Mouse (Mus musculus): ENCODE measurements around the gene Cacna1c. TPM values are rescaled to one million over a fixed set of nuclear protein-coding genes. Genes with fewer than 3 reads are reported as not detected.

Cacna1c gene
- polyA plus RNA-seq, 2 experiments from 2014 or later, result 0.49 to 1.4 TPM

DNA sequence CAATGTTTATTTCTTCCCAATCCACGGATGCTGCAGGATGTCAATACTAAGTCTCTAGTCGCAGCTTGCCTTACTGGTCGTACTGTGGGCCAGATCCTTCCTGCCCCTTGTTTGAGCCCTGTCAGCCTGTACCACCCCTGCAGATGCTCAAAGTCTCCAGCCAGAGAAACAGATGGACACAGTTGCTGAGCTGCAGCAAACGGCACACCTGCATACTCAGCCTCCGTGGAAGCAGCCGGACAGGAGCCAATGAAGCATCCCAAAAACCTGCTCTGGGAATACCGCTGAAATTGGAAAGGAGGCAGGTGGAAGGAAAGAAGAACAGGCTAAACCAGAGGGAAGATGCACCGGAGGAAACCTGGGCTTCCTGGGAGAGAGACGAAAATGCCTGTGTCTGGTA is 243.8 kb downstream of the Cacna1c start:
- ATAC-seq, result no peak

DNA sequence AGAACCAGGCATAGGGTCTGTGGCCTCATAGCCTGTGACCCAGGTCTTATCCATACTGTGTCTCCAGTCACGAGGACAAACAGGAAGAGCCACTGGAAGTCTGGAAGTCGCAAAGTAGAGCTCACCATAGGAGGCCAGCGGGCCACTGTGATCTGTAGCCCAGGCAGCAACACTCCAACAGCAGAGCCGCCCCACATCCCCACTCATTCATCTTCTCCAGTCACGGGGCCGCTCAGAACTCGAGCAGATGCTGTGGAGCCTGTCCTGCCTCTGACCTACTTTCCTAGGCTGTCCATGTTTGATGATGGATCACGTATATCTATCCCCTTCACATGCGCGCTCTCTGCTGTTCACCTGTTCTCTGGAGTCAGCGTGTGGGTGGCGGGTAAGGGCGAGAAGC is 246.0 kb downstream of the Cacna1c start:
- no peak for ATAC-seq

DNA sequence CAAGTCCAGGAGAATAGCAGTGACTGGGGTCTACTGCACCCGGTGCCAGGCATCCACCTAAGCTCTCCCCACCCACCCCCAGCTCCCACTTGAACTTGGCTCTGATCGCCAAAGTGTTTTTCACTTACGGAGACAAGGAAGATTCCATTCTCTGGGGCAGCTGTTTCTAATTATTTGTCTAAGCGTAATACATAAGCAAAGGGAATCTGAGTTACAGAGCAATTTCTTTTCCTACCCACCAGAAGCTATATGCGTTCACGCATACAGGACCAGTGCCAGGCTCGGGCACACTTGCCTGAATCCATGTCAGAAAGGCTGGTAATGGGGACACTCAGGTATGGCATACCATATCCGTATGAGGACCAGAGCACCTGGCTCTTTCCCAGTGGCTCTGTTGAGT is 248.9 kb downstream of the Cacna1c start:
- ATAC-seq, result no peak

DNA sequence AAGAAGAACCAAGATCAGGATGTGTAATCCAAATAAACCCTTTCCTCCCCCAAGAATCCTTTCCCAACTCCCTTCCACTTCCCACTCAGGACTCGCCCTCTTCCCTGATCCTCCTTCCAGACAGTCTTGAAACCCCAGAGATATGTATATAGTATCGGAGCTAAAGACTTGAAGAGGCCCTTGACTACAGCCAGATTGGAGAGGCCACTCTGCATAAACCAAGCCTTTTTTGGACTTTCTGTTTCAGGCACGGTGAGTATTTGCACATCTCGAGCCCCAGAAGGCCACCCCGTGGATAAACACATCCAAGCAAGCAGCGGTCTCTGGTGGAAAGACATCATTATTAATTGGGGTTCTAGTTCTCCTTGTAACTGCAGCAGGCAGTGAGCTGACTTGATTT is 249.6 kb downstream of the Cacna1c start:
- ATAC-seq, result no peak

DNA sequence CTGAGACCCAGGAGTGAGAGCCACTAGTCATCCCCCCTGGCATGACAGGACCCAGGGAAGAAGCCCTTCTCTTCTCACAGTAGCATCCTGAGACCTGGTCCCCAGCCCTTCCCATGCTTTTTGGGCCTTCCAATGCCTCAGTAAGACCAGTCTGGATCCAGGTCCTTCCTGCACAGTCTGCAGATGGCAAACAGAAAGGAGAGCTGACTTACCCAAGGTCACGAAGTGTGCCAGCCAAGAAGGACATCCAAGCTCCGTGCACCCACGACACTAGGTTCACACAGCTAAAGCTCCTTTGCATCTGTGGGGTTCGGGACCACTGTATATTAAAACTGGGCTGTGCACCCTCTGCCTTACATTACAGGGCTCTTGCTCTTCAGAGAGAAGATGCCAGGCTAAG is 252.1 kb downstream of the Cacna1c start:
- no peak for ATAC-seq

DNA sequence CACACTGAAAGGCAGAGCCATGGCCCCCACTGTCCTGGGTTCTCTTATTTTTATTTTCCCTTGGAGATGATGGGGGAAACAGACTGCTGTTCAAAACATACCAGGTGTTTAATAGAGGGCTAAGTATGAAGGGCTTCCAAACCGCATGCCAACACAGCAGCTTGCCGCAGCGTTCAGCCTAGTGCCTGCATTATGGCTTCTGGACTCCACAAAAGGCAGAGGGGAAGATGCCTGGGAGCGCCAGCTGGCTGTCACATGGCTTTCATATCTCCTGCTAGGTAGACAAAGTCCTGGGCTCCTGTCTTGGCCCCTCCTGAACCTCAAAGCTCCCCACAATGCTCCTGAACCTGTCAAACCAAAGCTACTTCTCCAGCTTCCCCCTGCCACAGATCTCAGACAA is 254.4 kb downstream of the Cacna1c start:
- ATAC-seq, result no peak

DNA sequence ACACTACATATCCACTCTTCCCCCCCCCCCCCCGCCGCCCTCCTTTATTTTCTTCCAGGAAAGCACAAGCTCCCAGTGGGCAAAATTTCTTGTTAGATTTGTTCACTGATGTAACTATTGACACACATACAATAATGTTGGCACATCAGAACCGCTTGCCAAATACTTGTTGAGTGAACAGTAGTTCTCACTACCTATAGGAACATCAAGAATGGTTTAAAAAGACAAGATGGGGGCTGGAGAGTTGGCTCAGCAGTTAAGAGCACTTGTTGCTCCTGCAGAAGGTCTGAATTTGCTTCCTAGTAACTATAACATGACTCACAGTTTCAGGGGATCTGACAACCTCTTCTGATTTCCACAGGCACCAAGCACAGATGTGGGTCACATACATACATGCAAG is 255.2 kb downstream of the Cacna1c start:
- ATAC-seq, result no peak

DNA sequence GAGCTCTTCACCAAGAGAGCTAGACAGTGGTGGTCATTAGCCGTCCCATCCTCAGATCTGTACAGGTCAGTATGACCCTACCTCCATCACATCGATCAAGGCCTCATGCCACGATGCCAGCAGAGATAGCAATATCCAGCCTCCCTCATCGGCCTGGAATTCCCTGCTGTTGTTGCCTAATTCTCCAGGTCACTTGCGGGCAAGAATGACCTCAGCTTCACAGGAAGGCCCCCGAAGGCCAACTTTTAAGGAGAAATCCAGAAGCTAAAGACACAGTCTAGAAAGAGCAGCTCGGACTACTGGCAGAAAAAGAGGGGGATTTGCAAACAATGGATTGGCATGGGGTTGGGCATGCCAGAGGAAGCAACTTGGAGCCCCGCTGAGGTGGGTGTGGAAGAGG is 256.6 kb downstream of the Cacna1c start:
- no peak for ATAC-seq

DNA sequence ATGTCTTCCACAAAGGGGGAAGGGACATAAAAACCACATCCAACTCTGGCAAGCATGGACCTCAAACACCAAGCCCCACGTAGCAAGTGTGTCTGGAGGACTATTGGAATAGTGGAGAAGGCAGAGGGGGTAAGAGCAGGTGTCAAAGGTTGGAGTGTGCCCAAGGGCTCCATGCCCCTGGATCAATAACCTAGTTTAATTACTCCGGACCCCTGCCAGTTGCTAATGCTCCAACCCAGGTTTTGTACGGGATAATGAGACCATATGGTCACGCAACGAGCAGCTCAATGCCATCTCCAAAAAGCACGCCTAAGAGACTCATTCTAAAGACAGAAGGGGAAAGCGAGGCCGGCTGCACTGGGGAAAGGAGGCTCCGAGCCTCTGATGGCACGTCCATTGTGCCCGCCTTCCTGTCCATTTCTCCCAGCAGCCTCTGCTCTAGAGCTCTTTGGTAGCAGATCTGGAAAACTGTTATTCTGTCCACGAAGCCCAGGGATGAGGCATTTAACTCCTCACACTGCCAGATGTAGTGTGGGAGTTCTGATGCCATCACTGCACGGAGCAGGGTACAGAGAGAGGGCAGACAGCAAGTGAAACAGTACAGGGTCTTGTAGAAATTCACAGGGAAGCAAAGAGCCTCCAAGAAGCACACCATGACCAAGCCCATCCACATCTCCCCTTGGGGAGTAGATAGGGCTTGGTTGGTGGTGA is 257.7 kb downstream of the Cacna1c start:
- ATAC-seq, result no peak

DNA sequence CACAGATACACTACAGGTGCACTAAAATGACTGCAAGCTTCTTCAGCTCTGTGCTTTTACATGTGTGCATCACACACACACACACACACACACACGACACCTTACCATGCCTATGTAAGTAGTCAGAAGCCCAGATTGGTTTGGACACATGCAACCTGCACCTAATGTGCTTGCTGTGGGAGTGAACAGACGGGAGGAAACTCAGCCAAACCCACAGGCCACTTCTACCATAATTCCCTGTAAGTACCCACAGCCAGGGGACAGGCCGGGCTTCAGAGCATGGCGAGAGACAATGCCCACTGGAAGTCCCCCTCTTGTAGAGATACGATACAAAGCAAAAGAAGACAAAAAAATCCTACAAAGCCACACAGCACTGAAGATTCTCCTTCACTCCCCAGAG is 258.7 kb downstream of the Cacna1c start:
- ATAC-seq, result no peak

DNA sequence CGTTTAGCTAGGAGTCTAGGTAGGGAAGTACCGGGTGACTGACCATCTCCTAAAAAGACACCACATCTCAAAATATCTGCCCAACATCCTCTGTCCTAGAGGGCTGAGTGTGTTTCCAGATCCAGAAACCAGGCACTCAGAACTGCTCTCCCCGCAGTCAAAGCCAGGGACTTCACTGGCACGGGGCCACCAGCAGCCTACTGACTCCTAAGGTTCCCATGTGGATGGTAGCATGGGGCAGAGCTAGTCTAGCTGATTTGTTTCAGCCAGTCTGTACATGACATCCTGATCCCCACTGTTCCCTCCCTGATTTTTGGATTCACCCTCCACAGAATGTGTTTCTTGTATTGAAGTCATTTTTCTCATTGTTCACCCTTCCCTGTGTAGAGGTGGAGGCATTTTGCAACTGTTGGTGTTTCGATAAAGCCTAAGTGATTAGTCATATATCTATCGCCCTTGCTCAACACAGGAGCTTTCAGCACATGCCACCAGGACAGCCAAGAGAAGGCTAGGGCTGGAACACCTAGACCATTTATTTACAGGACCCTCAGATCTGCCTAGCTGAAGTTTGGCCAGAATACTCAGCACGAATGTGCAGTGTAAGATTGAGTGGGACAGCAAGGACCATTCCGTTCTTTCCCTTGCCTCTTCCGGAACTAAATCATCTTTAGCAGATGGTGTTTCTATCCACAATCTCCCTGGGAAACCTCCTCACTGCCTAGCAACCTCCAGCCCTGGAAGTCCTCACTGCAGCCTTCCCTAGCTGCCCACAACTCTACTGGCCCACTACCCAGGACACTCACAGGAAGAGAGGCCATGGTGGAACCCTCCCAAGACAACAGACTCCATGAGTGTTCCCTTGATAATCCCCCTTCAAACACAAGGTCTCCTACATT is 260.4 kb downstream of the Cacna1c start:
- no peak for ATAC-seq

DNA sequence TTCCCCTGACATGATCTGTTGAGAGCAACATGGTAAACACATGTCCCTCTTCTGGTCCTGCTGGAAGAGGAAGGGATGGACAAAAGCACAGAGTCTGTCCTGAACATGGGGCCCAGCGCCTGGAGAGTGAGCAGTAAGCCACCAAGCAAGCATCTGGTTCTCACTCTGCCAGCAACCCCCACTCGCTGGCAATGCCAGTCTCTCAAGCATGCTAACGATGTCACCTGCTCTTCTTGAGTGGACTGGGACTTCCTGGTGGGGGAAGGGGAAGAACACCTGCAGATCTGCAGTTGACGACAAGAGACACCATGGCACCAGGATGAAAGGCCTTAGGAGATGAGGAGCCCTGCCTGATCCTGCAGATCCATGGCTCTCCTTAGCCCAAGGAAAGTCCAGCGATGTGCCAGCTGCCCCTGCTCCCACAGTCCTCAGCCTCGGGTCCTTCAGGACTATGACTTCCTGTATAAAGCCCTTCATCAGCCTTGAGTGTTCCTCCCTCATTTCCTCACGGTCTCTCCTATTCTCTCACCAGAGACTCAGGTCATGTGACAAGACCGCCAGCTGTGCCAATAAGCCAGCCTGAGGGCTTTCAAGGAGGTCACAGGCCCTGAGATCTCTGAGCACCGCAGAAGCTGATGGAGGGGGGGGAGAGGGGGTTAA is 261.8 kb downstream of the Cacna1c start:
- no peak for ATAC-seq

DNA sequence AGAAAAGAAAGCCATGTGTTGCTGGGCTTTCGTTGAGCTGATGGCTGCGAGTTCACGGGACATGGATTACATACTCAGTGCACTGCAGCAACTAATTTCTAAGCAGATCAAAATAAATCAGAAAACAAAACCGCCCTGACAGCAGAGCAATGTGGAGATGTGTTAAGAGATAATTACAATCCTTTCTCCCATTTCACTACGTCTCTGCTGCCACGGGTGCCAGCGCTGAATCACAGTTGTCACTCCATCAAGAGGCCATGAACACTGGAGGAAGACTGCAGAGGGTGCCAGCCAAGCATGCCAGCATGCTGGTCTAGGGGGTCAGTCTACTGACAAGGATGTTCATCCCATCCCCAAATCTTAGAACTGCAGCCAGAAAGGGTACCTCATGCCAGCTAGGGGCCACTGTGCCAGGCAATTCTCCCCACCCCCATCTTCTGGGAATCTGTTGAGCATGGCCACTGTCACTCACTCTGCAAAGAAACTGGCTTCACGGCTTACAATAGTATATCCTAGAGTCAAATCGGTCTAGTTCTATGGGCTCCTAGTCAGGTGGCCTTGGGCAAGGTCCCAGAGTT is 263.1 kb downstream of the Cacna1c start:
- no peak for ATAC-seq

DNA sequence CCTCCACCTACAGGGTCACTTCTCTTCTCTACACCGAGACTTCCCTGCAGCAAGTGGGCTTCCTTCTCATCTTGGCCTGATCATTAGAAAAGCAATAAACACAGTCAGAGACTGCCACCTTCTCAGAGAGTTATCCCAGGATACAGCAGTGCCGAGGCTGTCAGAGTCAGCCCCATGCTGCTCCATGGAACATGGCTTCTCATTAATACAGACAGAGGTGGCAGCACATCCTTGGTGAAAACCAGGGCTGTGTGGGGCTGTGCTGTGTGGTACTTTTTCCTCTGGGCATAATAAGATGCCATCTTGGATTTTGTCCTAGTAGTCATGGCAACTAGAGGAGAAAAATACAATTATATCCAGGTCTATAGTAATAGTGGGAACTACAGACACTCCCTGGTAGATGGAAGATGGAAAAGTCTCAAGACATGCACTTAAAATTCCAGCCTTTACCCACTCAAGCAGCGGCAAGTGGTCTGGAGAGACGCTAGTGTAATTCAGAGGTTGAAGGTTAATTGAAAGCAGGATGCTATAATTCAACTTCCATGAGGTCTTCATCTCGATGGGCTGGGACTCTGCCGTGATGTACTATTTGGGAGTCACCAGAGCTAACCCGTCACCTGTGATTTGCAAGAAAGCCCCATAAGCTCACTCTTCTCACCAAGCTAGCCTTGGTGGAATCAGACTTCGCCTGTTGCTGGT is 264.1 kb downstream of the Cacna1c start:
- ATAC-seq, result no peak

DNA sequence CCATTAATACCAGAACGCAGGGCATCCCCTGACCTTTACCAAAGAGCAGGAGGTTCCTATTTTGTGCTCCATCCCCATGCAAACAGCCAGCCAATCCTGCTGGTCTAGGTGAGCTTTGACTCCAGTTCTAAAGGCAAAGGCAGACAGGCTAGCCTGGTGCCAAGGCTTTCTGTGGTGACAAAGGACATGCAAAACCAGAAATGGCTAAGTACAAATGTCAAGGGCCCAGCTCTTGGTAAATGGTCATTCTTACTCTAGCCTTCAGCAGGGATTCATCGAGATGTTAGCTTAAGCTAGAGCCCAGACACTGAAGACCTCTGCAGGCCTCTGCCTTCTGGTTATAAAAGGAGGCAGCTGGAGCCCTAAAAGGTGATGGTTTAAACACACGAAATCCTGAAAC is 269.5 kb downstream of the Cacna1c start:
- ATAC-seq, result no peak

DNA sequence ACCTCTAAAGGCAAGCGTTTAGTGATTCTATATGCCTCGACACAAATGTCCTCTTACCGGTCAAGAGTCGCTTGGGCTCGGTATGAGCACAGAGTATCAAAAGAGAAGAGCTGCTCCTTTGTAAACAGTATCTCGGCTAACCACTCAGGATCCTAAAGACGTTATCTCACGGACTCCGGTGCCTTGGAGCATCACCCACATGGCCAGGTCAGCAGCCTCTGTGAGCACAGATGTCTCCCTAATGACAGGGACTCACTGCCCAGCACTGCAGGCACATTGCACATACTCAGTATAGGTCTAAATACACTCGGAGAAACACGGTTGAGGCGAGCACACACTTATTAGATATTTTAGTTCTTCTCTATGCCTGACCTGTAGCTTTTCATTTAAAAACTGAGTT is 271.8 kb downstream of the Cacna1c start:
- no peak for ATAC-seq

DNA sequence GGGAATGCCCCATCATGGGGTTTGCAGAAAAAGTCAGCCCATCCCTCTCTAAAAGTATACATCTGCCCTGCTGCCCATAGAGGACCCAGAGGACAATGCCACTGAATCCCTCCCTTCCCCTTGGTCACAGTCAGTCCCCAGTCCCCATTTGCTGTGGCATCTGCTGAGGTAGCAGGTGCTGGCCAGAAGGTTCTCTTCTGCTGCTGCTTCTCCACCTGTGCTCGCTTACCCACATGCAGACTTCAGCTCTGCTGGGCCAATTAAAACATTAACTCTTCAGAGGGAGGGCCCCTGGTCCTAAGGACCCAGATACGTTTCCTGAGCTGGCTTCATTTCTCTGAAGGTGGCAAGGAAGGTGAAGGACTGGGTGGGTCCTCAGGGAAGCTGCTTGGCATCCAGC is 272.3 kb downstream of the Cacna1c start:
- no peak for ATAC-seq

DNA sequence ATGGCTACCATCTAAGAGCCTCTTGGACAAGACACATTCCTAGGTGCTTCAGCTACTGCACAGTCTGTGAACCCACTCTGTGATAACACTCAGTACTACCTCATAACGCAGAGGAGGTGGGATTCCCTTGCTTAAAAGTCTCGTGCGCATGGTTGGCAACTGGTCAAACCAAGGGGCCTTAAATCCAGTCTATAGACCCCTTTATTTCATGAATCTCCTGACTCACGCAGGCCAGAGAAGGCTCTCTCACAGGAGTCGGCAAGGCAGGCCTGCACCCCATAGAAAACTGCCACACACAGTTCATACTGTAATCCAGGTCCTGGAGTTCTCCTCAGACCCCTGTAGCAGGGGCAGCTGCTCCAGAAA is 273.0 kb downstream of the Cacna1c start:
- ATAC-seq, result no peak

DNA sequence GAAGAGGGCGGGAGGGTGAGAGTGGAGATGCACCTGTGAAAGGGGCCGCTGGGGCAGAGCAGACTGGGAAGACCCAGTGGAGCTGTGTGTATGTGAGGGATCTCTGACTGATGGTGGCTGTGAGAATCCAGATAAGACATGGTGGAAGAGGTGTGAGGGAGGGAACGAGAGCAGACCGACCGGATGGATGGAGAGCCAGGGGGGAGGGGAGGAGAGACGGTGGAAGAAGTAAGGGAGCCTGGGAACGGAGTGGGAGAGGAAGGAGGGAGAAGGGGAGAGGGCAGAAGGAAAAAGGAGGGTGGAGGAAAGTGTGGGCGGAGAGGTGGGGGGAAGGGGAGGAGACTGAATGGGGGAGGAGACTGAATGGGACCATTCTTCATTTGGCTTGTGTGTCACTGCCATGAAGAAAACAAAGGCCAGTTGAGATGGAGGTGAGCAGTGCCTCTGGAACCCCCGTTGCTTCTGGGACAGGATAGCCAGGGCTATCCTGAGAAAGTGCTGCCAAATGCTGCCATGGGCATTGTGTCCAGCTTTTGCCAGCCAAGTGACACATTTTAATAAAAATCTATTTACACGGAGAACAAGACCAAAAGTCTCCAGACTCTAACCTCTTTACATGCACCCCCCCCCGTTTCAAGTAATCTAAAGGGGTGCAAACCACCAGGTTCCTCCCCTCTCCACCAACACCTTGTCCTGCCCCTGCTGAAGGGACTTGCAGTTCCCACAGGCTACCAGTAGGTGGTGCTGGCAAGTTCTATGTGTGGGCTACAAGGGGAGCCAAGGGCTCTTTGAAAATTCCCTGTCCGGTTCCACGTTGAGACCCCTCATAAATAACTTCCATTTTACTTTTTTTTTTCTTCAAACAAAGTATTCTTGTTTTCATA is 273.6 kb downstream of the Cacna1c start:
- no peak for ATAC-seq

DNA sequence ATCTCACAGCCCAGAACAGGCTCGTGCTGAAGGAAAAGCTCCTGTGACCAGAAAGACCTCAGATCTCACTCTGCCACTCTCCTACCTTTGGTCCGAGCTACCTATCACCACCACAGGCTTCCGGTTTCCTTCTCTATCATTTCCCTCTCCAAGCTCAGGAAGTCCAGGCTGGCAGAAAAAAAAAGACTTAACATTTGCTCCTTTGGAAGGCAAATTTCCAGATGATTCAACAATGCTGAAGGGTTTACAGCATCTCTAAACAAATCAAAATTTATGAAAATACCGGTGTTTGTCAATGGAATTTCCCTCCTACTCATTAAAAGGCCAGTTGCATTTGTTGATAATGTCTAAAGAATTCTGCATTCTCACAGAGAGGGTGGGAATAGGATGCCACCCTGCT is 288.0 kb downstream of the Cacna1c start:
- ATAC-seq, result no peak

DNA sequence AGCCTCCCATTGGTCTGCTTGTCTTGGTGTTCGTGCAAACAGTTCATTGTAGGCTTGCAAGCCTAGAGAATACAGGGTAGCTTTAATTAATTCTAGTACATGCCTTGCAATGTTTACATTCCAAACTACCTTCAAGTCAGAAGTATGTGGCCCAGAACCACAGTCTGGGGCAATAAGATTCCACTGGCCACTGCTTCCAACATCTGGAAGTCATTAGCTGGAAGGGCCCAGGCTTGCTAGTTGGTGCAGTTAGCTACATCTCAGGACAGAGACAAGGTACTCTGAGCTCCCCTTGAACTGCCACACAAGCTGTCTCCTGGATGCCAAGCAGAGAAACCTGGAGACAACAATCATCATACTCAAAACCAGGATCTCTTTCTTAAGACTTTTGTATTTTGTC is 288.5 kb downstream of the Cacna1c start:
- no peak for ATAC-seq

DNA sequence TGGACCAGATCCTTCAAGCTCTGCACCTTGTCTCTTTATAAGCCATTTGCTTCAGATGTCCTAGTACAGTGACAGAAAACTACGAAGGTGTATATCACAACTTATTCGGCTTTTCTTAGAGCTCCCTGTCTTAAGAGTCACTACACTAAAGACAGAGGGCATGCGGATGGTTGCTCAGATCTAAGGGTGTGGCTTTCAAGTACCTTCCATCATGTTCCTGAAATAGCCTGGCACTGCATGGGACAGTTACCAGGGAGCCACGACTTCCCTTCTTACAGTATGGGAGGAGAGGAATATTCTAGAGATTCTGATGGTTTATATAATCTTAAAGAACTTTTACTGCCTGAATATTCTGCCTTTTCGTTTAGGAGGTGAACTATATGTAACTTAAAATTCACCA is 289.3 kb downstream of the Cacna1c start:
- no peak for ATAC-seq

All from CD4-positive, CD25-positive, alpha-beta regulatory T cell, adult 4 months (primary cell).